Mouse (Mus musculus) testis, adult 2 months (tissue): Measurements from ENCODE around the gene Acad10.

Experiments
- CTCF ChIP-seq: fragments of 200-500 bp; IDR thresholded peaks from 2 replicates; pipeline ENCODE4 v1.5.1; 2012; ENCODE audit warnings: low read depth, mild to moderate bottlenecking, inconsistent platforms, low read length, moderate library complexity; ENCODE audit not compliant: control insufficient read depth, insufficient read depth, insufficient replicate concordance
- POLR2A ChIP-seq: fragments of 200-500 bp; IDR thresholded peaks from 2 replicates; pipeline ENCODE4 v1.6.1; 2012; ENCODE audit warnings: low read depth, mild to moderate bottlenecking, inconsistent platforms, low read length, moderate library complexity; ENCODE audit not compliant: control insufficient read depth

DNA sequence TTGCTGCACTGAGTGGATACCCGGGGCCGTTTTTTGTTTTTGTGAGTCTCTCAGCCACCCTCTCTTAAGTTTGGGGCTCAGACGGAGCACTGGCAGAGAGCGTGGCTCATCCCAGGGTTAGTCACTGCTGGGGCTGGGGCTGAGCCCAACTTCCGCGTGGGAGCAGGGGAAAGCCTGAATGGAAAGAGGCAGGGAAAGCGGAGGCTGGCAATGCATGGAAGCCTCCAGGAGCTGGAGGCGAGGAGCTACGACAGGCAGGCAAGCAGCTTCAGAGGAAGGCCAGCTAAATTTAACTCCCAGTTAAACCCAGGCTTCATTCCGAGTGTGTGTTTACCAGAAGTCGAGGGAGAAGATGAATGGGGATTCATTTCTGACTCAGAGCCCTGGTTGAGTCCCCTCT is 40.2 kb upstream of the Acad10 start:
- TF ChIP-seq CTCF (no peak), POLR2A (no peak)
